Mouse (Mus musculus) layer of hippocampus, postnatal 25 days (tissue): Measurements from ENCODE around the gene Sft2d1. TPM values are rescaled to one million over a fixed set of nuclear protein-coding genes. Genes with fewer than 3 reads are reported as not detected.
A peak's percentile ranks its signal among the peaks of the same experiment; 100 is the strongest.
"Not testable (repeated sequence)": the region's sequence is repeated elsewhere in the genome, so short reads cannot be mapped to it uniquely, and the experiment has no call there.

ENCODE experiments used
- DNase-seq, 2 experiments: peaks; one replicate each; pipeline ENCODE4 v3.0.0; 2022; ENCODE audit warnings: mixed read lengths in 2 of 2, low spot score in 1 of 2; ENCODE audit errors: extremely low spot score in 1 of 2
- total RNA-seq, 2 experiments: library from RNA; stranded (reverse); gene quantifications; 2 replicates each; pipeline ENCODE4 v1.2.3; 2021

The Sft2d1 gene
- total RNA-seq, 2 experiments from 2014 or later: 55.7 to 58.0 TPM

GRCm38 (mm10) chr17:8301515-8301914 is 9.4 kb upstream of the Sft2d1 start:
- DNase-seq: no peak

- no peak for DNase-seq
Measured at GRCm38 (mm10) chr17:8302772-8303438, 8.0 kb upstream of the Sft2d1 start.

GRCm38 (mm10) chr17:8303671-8304070 is 7.2 kb upstream of the Sft2d1 start:
- no peak for DNase-seq

- no peak for DNase-seq
Measured at GRCm38 (mm10) chr17:8305801-8306200, 5.1 kb upstream of the Sft2d1 start.

GRCm38 (mm10) chr17:8311751-8312150 is 849 bp downstream of the Sft2d1 start:
- no peak for DNase-seq

GRCm38 (mm10) chr17:8313976-8314375 is 3.1 kb downstream of the Sft2d1 start:
- DNase-seq: no peak

GRCm38 (mm10) chr17:8316251-8316650 is 5.3 kb downstream of the Sft2d1 start:
- peak in 1 of 2 experiments; percentile 30 for DNase-seq

GRCm38 (mm10) chr17:8326877-8327276 is 16.0 kb downstream of the Sft2d1 start:
- not testable (repeated sequence) for DNase-seq

GRCm38 (mm10) chr17:8328511-8329174 is 17.7 kb downstream of the Sft2d1 start:
- DNase-seq: no peak

- DNase-seq: no peak
Measured at GRCm38 (mm10) chr17:8330602-8331001, 19.7 kb downstream of the Sft2d1 start.

GRCm38 (mm10) chr17:8337159-8337558 is 26.3 kb downstream of the Sft2d1 start, which contains the start of gene Prr18:
Gene Prr18, plus strand, starts transcription at chr17:8337459.
- DNase-seq: not testable (repeated sequence)

GRCm38 (mm10) chr17:8339666-8340374 is 28.9 kb downstream of the Sft2d1 start:
- DNase-seq: no peak

GRCm38 (mm10) chr17:8340407-8341359 is 29.8 kb downstream of the Sft2d1 start:
- DNase-seq: peak; percentile 40 to 69

GRCm38 (mm10) chr17:8341360-8341963 is 30.6 kb downstream of the Sft2d1 start:
- no peak for DNase-seq

- DNase-seq: no peak
Measured at GRCm38 (mm10) chr17:8342706-8343105, 31.8 kb downstream of the Sft2d1 start.

- DNase-seq: no peak
Measured at GRCm38 (mm10) chr17:8343416-8343815, 32.5 kb downstream of the Sft2d1 start.

GRCm38 (mm10) chr17:8347765-8348285 is 36.9 kb downstream of the Sft2d1 start:
- no peak for DNase-seq

- DNase-seq: no peak
Measured at GRCm38 (mm10) chr17:8348941-8349340, 38.0 kb downstream of the Sft2d1 start.

- no peak for DNase-seq
Measured at GRCm38 (mm10) chr17:8351088-8351487, 40.2 kb downstream of the Sft2d1 start.

GRCm38 (mm10) chr17:8355692-8356091 is 44.8 kb downstream of the Sft2d1 start, which contains the start of gene T2:
Gene T2, plus strand, starts transcription at chr17:8355992.
- DNase-seq: no peak
